Mouse (Mus musculus) embryonic fibroblast, embryonic 13.5 days (primary cell): ENCODE measurements around the gene Cdk6. TPM values are rescaled to one million over a fixed set of nuclear protein-coding genes. Genes with fewer than 3 reads are reported as not detected.

Experiments used
- H3K27ac ChIP-seq: 2 replicates; pipeline ENCODE4 v1.5.1; 2012; ENCODE audit warnings: low read length, control low read depth, inconsistent platforms; ENCODE audit not compliant: insufficient read depth
- H3K4me1 ChIP-seq: 2 replicates; pipeline ENCODE4 v1.6.1; 2011; ENCODE audit warnings: low read length; ENCODE audit not compliant: control insufficient read depth, insufficient read depth
- H3K4me3 ChIP-seq: 2 replicates; pipeline ENCODE4 v1.5.1; 2011; ENCODE audit warnings: mild to moderate bottlenecking, control low read depth, low read length; ENCODE audit not compliant: insufficient read depth
- CTCF ChIP-seq: IDR thresholded peaks from 2 replicates; pipeline ENCODE4 v1.5.1; 2011; ENCODE audit warnings: mild to moderate bottlenecking, control low read depth, low read length, moderate library complexity, borderline replicate concordance; ENCODE audit not compliant: insufficient read depth
- POLR2A ChIP-seq: IDR thresholded peaks from 2 replicates; pipeline ENCODE4 v1.6.1; 2011; ENCODE audit warnings: low read depth, mild to moderate bottlenecking, control low read depth, low read length, moderate library complexity
- polyA plus RNA-seq: library from polyadenylated mRNA; stranded (reverse); fragments of >200 nt; gene quantifications from 2 replicates; pipeline ENCODE4 v1.2.4, GENCODE M21; 2011; ENCODE audit warnings: low read depth; ENCODE audit not compliant: missing spikeins, insufficient read length

Cdk6 gene
- polyA plus RNA-seq, 1 experiment = 30.5 TPM

GRCm38 (mm10) chr5:3362111-3362510 lies 20.8 kb downstream of the Cdk6 start:
- Histone ChIP-seq H3K27ac (no peak overlapping the region), H3K4me1 (no peaks in the 10 kb centered on the region), H3K4me3 (no peak overlapping the region)
- TF ChIP-seq POLR2A = no peak
- TF ChIP-seq CTCF = no peak

GRCm38 (mm10) chr5:3363036-3363983 lies 22.0 kb downstream of the Cdk6 start:
- H3K4me1 ChIP-seq = no peaks in the 10 kb centered on the region
- no peak overlapping the region for H3K27ac ChIP-seq
- no peak overlapping the region for H3K4me3 ChIP-seq
- TF ChIP-seq POLR2A = no peak
- TF ChIP-seq CTCF = no peak

GRCm38 (mm10) chr5:3367045-3367444 lies 25.8 kb downstream of the Cdk6 start:
- Histone ChIP-seq H3K27ac (no peak overlapping the region), H3K4me1 (peaks cover 4% of the 10 kb centered on the region; the same call in 1 of the 2 replicates), H3K4me3 (no peak overlapping the region)
- TF ChIP-seq POLR2A = no peak
- TF ChIP-seq CTCF = no peak

DNA sequence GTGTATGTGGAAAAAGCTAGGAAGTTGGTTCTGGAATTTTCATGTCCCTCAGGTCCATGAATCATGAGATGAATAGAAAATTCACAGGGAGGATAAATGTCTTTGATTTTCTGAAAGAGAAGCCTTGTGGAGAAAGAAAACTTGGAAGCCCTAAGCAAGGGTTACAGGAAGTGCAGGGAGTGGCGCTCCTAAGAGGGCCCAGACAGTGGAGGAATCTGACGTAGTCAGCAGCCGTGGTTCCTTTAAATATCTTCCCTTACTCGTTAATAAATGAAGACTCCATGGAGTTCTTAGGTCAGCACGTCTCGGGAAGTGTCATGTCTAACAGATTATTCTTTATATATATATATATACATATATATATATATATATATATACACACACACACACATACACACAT lies 28.0 kb downstream of the Cdk6 start:
- H3K4me3 ChIP-seq = no peak overlapping the region
- TF ChIP-seq CTCF = no peak
- TF ChIP-seq POLR2A = no peak
- H3K4me1 ChIP-seq = peaks cover 4% of the 10 kb centered on the region; the same call in 1 of the 2 replicates
- peak overlapping the region; percentile 73 for H3K27ac ChIP-seq

DNA sequence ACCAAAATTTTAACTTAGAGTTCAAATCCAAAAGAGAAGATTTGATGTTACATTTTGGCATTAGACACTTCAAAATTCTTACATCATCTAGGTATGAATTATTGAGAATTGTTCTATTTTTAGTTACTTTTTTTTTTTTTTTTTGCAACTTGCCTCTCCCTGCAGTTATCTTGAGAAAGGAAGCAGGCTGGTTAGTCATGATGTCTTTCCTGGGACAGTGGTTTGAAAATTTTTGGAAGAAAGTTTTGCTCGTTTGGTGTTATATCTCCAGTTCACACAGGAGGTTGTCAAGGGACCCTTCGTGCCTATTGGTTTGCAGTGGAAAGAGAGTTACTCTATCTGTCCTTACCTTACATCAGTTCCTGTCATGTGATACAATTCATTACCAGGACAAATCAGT lies 29.9 kb downstream of the Cdk6 start:
- TF ChIP-seq POLR2A = no peak
- no peak for TF ChIP-seq CTCF
- H3K4me1 ChIP-seq = peaks cover 4% of the 10 kb centered on the region; the same call in 1 of the 2 replicates
- H3K4me3 ChIP-seq = no peak overlapping the region
- H3K27ac ChIP-seq = peak overlapping the region; percentile 44; the same call in 1 of the 2 replicates

- no peak overlapping the region for H3K27ac ChIP-seq
- H3K4me3 ChIP-seq = no peak overlapping the region
- no peak for TF ChIP-seq CTCF
- TF ChIP-seq POLR2A = no peak
- peaks cover 4% of the 10 kb centered on the region for H3K4me1 ChIP-seq
Measured at GRCm38 (mm10) chr5:3373170-3373569, 31.9 kb downstream of the Cdk6 start.

DNA sequence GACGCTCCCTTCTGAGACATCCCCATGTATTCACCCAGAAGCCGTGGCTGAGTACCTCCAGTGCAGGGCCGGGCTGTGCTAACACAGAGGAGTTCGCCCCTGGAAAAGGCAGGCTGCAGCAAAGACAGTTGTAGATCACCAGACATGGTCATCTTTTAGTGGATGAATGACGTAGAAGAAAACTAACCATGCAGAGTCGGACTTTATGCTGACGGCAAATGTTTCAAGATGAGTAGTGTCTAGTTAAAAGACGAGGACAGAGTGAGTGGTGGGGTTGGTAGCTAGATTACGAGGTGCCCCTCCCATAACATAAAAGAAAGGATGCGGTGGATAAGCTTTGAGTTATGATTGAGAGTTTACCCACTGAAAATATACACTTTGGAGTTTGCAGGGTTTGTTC lies 33.5 kb downstream of the Cdk6 start:
- Histone ChIP-seq H3K4me1 (peaks cover 4% of the 10 kb centered on the region; the same call in 1 of the 2 replicates), H3K4me3 (no peak overlapping the region), H3K27ac (no peak overlapping the region)
- TF ChIP-seq POLR2A = no peak
- TF ChIP-seq CTCF = no peak

DNA sequence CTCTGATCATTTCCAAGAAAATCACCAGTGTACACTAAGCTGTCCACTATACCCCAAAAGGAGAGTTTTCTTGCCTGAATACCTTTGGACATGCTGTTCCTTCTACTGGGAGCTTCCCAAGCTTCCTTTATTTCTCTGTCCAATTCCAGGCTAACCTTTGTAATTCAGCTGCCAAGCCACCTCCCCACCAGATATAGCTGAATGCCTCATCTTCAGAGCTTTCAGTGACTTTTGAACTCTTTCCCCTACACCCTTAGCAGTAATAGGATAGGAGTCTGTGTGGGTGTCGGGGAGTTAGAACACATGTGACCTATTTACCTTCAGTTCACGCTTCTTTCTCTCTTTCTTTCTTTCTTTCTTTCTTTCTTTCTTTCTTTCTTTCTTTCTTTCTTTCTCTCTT lies 34.9 kb downstream of the Cdk6 start:
- TF ChIP-seq CTCF = no peak
- no peak for TF ChIP-seq POLR2A
- Histone ChIP-seq H3K4me1 (peaks cover 4% of the 10 kb centered on the region), H3K27ac (no peak overlapping the region), H3K4me3 (no peak overlapping the region)

- TF ChIP-seq CTCF (no peak), POLR2A (no peak)
- peaks cover 9% of the 10 kb centered on the region for H3K4me1 ChIP-seq
- no peak overlapping the region for H3K27ac ChIP-seq
- H3K4me3 ChIP-seq = no peak overlapping the region
Measured at GRCm38 (mm10) chr5:3379252-3379651, 38.0 kb downstream of the Cdk6 start.

- TF ChIP-seq POLR2A (no peak), CTCF (no peak)
- Histone ChIP-seq H3K4me1 (peaks cover 9% of the 10 kb centered on the region), H3K27ac (peak overlapping the region; percentile 99), H3K4me3 (no peak overlapping the region)
Measured at GRCm38 (mm10) chr5:3380692-3381233, 39.5 kb downstream of the Cdk6 start.
